Mouse (Mus musculus) bone marrow macrophage, adult 2 months (primary cell): ENCODE results near the gene Fgd6.

Experiments used
- CTCF ChIP-seq: IDR thresholded peaks from 2 replicates; pipeline ENCODE4 v1.5.1; 2012; ENCODE audit warnings: low read depth, mild to moderate bottlenecking, low read length, moderate library complexity
- POLR2A ChIP-seq: IDR thresholded peaks from 2 replicates; pipeline ENCODE4 v1.6.1; 2012; ENCODE audit warnings: mild to moderate bottlenecking, low read depth, low read length, borderline replicate concordance

DNA sequence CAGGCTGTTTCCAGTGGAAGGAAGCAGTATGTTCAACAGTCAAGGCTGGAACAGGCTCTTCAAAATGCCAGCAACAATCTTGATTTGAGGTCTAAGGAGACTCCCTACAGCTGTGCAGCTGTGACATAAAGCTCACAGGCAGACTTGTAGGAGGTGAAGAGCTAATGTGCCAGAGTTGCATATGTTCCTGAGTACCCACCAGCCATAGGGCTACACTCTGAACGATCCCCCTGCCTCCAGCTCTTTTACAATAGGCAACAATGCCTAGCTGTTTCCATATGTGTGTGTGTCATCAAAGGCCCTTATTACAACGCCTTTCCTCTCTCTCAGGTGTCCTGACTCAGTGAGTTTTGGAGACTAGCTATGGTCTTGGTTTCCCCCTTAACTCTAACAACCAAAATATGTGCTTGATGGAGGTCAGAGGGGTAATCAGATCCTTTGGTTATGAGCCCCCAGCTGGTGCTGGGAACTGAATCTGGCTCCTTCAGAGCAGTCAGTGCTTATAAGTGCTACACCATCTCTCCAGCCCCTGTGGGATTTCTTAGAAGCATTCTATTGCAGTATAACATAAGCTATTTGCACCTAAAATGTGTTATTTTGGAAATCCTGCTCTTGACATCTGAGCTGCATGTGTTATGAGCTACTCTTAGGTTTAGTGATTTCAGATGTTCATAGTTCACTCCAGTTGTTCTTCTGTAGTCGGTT, 104.6 kb downstream of the Fgd6 start:
- TF ChIP-seq CTCF: no peak
- no peak for TF ChIP-seq POLR2A
